Mouse (Mus musculus) midbrain, embryonic 12.5 days (tissue): ENCODE data around the gene BC049730. TPM values are rescaled to one million over a fixed set of nuclear protein-coding genes. Genes with fewer than 3 reads are reported as not detected.
"Not testable (repeated sequence)": the region's sequence is repeated elsewhere in the genome, so short reads cannot be mapped to it uniquely, and the experiment has no call there.

Experiments
- ATAC-seq: fragments of 200-750 bp; cut with Nextera tagmentation; 2 replicates; pipeline ENCODE4 v1.8.0; 2017; ENCODE audit warnings: low read depth, moderate TSS enrichment, moderate library complexity; ENCODE audit not compliant: low FRiP score
- H3K27ac ChIP-seq: fragments of 300-500 bp; sonication (generic); replicated peaks from 2 replicates; pipeline ENCODE4 v1.5.1; 2016; ENCODE audit warnings: mild to moderate bottlenecking
- H3K27me3 ChIP-seq: fragments of 300-500 bp; sonication (generic); 2 replicates; pipeline ENCODE4 v1.6.1; 2016; ENCODE audit warnings: mild to moderate bottlenecking
- H3K36me3 ChIP-seq: fragments of 300-500 bp; sonication (generic); 2 replicates; pipeline ENCODE4 v1.6.1; 2016
- H3K4me1 ChIP-seq: fragments of 300-500 bp; sonication (generic); 2 replicates; pipeline ENCODE4 v1.6.1; 2016
- H3K4me2 ChIP-seq: fragments of 300-500 bp; sonication (generic); replicated peaks from 2 replicates; pipeline ENCODE4 v1.6.1; 2016; ENCODE audit warnings: mild to moderate bottlenecking, moderate library complexity
- H3K4me3 ChIP-seq: fragments of 300-500 bp; sonication (generic); 2 replicates; pipeline ENCODE4 v1.5.1; 2016; ENCODE audit warnings: mild to moderate bottlenecking
- H3K9ac ChIP-seq: fragments of 300-500 bp; sonication (generic); replicated peaks from 2 replicates; pipeline ENCODE4 v1.6.1; 2016; ENCODE audit warnings: mild to moderate bottlenecking, moderate library complexity
- H3K9me3 ChIP-seq: fragments of 300-500 bp; sonication (generic); 2 replicates; pipeline ENCODE4 v1.6.1; 2016; ENCODE audit warnings: mild to moderate bottlenecking
- WGBS: fragments of 180-500 bp; shearing (Covaris S2); methylation state at CpG from one replicate; pipeline ENCODE4 v1.1.7; 2016; 5-methylcytosine and 5-hydroxymethylcytosine counted together
- polyA plus RNA-seq: library from polyadenylated mRNA; unstranded; fragments of >200 nt; fragmentation: Nextera tagmentation; extraction: Ambion mirVana; gene quantifications from 2 replicates; pipeline ENCODE4 v1.2.1, GENCODE M21; 2016

Gene BC049730
- polyA plus RNA-seq, result not detected in 2 replicates

DNA sequence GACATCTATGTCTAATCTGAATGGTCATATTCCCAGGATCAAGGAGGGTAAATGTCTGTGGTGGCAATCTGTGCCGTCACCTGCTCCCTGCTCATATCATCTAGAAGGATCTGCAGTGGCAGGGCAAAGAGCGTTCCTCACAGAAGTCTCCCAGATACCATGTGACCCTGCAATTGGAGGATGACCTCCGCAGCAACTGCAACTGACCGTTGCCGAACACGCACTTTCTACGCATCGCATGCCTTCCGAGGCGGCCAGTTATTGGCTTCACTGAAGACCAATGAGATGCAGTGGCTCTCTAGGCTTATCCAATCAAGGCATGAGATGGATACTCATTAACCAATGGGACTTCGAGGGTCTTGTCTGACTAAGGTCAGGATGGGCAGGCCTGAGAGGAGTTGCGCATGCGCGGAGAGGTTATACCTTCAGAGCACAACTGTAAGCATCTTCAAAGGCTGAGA lies at the start of gene BC049730:
TSS of gene BC049730 (plus strand) at position 411 of the 461 bp plus-strand sequence.
- H3K27me3 ChIP-seq, result no peaks in the 10 kb centered on the region
- 93% methylated on average over 14 of the region's 14 CpGs for WGBS
- ATAC-seq, result no peak
- no peak within 1 kb of the TSS for H3K27ac ChIP-seq
- no peak within 1 kb of the TSS for H3K4me2 ChIP-seq
- H3K36me3 ChIP-seq, result no peaks in the 10 kb centered on the region
- no peaks in the 10 kb centered on the region for H3K4me1 ChIP-seq
- H3K9me3 ChIP-seq, result no peaks in the 10 kb centered on the region
- H3K4me3 ChIP-seq, result no peak within 1 kb of the TSS
- no peak within 1 kb of the TSS for H3K9ac ChIP-seq

DNA sequence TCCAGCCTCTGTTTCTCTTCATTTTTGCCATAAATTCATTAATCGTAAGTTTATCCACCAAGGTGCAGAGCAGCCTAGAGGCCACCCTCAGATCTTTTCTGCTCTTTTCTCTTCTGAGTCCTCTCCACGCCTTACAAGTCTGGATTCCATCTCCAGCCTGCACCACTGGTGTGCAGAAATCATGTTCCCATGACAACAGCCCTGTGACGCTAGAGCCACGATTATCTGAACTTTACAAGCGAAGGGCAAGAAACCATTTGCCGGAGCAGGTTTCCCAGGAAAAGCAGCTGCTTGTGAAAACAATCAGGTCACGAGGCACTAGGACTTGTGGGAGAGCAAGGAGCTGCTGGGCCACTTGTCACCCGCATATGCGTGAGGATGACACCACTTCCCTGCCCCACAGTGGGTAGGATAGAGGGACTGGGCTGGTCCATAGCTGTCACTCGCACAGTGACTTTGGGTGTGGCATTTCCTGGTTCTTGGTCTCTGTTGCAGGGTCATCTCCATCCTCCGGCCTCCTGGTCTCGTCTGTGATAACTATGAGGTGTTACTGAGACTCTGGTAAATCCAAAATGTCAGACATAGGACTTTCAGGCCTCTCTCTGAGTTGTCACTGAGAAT lies 49.2 kb upstream of the BC049730 start:
- Histone ChIP-seq H3K4me3 (no peak overlapping the region), H3K27ac (no peak overlapping the region), H3K9me3 (no peaks in the 10 kb centered on the region), H3K27me3 (0 out of 2 replicates have a peak, but pooled peaks cover 8% of the 10 kb centered on the region), H3K4me1 (no peaks in the 10 kb centered on the region), H3K4me2 (no peak overlapping the region), H3K9ac (no peak overlapping the region), H3K36me3 (no peaks in the 10 kb centered on the region)
- ATAC-seq, result no peak
- WGBS, result 70% methylated on average over 12 of the region's 12 CpGs

DNA sequence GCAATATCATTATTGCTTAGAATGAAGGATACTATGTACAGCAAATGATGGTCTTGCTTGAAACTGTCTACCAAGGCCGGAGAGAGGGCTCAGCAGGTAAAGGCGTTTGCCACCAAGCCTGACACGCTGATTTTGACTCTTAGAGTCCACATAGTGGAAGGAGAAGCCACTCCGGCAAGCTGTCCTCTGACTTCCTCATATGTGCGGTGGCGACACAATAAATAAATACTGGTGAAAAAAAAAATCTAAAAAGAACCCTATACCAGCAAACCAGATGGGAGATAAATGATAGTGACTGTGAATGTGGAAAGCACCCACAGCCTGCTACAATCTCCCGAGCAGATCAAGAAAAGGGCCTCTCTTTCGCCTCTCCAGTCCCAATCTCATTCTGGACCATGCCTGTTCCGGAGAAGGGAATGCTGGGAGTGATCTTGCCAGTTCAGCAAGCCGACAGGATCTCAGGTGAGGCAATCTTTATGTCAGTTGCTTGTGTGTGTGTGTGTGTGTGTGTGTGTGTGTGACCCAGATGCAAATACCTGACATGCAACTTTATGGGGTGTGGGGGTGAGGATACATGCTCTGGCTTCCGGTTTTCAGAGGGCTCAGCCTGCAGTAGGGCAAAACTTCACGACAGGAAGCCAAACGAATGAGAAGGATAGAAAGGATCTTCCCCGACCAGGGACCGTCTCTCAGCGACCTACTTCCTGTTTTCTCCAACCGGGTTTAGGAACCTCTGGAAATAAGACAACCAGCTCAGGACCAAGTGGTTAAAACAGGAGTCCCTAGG lies 47.7 kb upstream of the BC049730 start:
- no peak overlapping the region for H3K4me3 ChIP-seq
- 73% methylated on average over 17 of the region's 17 CpGs for WGBS

DNA sequence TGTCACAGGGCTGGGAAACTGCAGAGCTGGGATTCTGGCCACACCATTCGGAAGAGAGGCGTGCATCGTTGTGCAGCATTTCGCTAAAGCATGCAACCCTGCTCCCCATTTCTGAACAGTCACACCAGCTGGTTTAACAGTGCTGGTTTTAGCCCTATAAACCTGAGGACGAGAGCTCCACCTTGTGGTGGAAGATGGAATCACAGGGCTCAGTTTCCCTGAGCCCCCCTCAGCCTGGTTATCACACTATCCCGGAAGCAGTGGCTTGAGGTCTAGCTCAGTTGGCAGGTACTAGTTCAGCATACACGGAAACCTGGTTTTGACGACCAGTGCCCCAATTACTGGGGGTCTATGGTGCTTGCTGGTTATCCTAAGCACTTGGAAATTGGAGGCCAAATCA lies 46.5 kb upstream of the BC049730 start:
- Histone ChIP-seq H3K27ac (no peak overlapping the region), H3K9me3 (no peaks in the 10 kb centered on the region), H3K4me2 (no peak overlapping the region), H3K27me3 (0 out of 2 replicates have a peak, but pooled peaks cover 4% of the 10 kb centered on the region), H3K36me3 (no peaks in the 10 kb centered on the region), H3K9ac (no peak overlapping the region), H3K4me1 (no peaks in the 10 kb centered on the region), H3K4me3 (no peak overlapping the region)
- ATAC-seq, result peak; percentile 75
- WGBS, result 19% methylated on average over 8 of the region's 8 CpGs

More for the DNA sequence above, 47.7 kb upstream of the BC049730 start:
- Histone ChIP-seq H3K27ac (no peak overlapping the region), H3K4me1 (no peaks in the 10 kb centered on the region), H3K9ac (no peak overlapping the region), H3K4me2 (no peak overlapping the region), H3K27me3 (0 out of 2 replicates have a peak, but pooled peaks cover 4% of the 10 kb centered on the region), H3K9me3 (no peaks in the 10 kb centered on the region), H3K36me3 (no peaks in the 10 kb centered on the region)
- ATAC-seq, result no peak

DNA sequence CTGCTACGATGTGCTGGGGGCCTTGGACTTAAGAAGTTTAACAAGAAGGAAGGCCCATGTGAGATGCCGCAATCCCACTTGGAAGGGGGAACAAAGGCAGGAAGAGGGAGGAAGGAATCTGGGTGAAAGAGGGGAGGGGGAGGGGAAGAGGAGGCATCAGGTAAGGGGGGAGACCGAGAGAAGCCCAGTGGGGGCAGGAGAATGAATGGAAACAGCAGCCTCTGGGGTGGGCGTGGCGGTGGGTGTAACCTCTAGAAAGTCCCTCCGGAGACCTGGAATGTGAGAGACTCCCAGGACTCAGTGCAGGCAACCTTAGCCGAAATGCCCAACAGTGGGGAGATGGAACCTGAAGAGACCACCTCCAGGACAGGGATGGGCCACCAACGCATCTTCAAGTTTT lies 44.7 kb upstream of the BC049730 start:
- Histone ChIP-seq H3K9me3 (no peaks in the 10 kb centered on the region), H3K9ac (no peak overlapping the region), H3K27me3 (0 out of 2 replicates have a peak, but pooled peaks cover 4% of the 10 kb centered on the region), H3K36me3 (no peaks in the 10 kb centered on the region), H3K4me1 (no peaks in the 10 kb centered on the region), H3K4me2 (no peak overlapping the region), H3K27ac (no peak overlapping the region), H3K4me3 (no peak overlapping the region)
- no peak for ATAC-seq
- WGBS, result 45% methylated on average over 8 of the region's 8 CpGs

DNA sequence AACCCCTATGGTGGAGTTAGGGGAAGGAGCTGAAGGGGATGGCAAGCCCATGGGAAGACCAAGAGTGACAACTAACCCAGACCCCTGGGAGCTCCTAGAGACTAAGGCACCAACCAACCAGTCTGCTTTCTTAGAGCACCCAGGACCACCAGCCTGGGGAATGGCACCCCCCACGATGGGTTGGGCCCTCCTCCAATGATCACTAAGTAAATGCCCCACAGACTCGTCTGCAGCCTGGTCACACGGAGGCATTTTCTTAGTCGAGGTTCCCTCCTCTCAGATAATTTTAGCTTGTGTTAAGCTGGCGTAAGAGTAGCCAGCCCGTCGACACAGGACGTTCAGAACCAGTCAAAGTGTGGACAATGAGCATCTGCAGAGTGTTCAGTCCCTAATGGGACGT lies 44.1 kb upstream of the BC049730 start:
- 82% methylated on average over 9 of the region's 9 CpGs for WGBS
- Histone ChIP-seq H3K27me3 (0 out of 2 replicates have a peak, but pooled peaks cover 4% of the 10 kb centered on the region), H3K4me1 (no peaks in the 10 kb centered on the region), H3K27ac (no peak overlapping the region), H3K4me2 (no peak overlapping the region), H3K9ac (no peak overlapping the region), H3K9me3 (no peaks in the 10 kb centered on the region), H3K36me3 (no peaks in the 10 kb centered on the region), H3K4me3 (no peak overlapping the region)
- no peak for ATAC-seq

DNA sequence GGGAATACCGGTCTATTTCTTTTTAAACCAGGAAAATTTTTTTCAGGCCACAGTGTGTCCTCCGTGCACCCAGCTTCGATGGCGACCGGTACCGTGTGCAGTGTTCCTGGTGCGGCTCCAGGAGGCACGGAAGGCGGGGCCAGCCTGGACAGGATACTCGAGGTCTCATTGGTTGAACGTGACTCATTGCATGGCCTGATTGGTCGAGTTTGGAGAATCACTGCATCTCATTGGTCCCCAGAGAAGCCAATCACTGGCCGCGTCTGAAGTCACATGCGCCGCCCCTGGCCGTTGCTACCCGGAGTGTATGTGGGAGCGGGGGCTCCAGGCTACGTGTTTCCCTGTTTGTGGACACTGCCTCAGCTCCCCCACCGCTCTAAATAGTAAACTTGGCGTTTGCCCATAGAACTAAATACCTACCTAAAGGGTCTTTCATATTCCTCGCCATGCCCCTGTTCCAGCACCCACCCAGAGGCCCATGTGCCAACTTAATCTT lies 37.0 kb upstream of the BC049730 start:
- Histone ChIP-seq H3K4me3 (no peak overlapping the region), H3K9ac (no peak overlapping the region), H3K4me1 (no peaks in the 10 kb centered on the region), H3K27ac (no peak overlapping the region), H3K9me3 (no peaks in the 10 kb centered on the region), H3K36me3 (no peaks in the 10 kb centered on the region), H3K4me2 (no peak overlapping the region), H3K27me3 (no peaks in the 10 kb centered on the region)
- no peak for ATAC-seq
- WGBS, result 90% methylated on average over 23 of the region's 23 CpGs

DNA sequence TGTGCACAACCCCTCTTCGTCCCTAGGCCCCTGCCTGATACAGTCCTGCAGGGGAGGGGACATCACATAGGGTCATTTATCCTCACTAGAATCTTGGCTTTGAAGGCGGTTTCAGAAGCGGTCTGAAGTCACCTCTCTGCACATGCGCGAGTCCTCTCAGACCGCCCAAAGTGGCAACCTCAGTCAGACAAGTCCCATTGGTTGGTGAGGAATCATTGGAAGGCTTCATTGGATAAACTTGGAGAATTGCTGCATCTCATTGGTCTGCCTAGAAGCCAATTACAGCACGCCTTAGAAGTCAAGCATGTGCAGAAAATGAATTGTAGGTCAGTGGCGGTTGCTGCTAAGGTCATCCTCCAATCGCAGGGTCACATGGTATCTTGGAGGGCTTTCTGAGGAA lies 32.5 kb upstream of the BC049730 start, which contains the start of gene Tex101:
TSS of gene Tex101 (minus strand) at position 101 of the 400 bp plus-strand sequence.
- H3K4me1 ChIP-seq, result no peaks in the 10 kb centered on the region
- ATAC-seq, result no peak

DNA sequence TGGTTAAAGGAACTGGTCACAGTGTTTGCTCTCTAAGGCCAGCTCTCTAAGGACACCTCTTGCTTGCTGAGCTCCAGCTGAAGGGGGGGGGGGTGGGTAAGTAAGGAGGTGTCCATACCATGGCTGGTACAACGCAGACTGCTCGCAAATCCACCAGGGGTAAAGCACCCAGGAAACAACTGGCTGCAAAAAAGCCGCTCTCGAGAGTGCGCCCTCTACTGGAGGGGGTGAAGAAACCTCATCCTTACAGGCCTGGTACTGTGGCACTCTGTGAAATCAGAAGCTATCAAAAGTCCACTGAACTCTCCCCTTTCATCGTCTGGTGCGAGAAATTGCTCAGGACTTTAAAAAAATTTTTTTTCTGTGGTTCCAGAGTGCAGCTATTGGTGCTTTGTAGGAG lies 24.9 kb upstream of the BC049730 start:
- not testable (repeated sequence) for ATAC-seq, H3K9me3 ChIP-seq, H3K4me2 ChIP-seq, H3K27ac ChIP-seq, H3K27me3 ChIP-seq, H3K9ac ChIP-seq, H3K36me3 ChIP-seq, H3K4me1 ChIP-seq, H3K4me3 ChIP-seq
- WGBS, result 87% methylated on average over 7 of the region's 7 CpGs

More for the DNA sequence above, 32.5 kb upstream of the BC049730 start, which contains the start of gene Tex101:
- no peaks in the 10 kb centered on the region for H3K27me3 ChIP-seq
- H3K9me3 ChIP-seq, result no peaks in the 10 kb centered on the region
- H3K27ac ChIP-seq, result no peak within 1 kb of the TSS
- 90% methylated on average over 9 of the region's 9 CpGs for WGBS
- no peak within 1 kb of the TSS for H3K4me3 ChIP-seq
- no peak within 1 kb of the TSS for H3K4me2 ChIP-seq
- H3K9ac ChIP-seq, result no peak within 1 kb of the TSS
- H3K36me3 ChIP-seq, result no peaks in the 10 kb centered on the region

DNA sequence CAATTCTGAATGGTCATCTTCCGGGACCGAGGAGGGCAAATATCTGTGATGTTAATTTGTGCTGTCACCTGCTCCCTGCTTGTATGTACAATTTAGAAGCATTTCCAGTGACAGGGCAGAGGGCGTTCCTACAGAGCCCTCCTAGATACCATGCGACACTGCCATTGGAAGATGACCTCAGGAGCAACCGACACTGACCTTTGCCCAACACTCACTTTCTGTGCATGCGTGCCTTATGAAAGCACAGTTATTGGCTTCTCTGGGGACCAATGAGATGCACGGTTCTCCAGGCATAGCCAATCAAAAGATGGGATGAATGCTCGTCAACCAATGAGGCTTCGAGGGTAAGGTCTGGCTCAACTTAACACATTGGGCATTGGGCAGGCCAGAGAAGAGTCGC lies 21.5 kb upstream of the BC049730 start:
- H3K27ac ChIP-seq, H3K4me2 ChIP-seq, H3K36me3 ChIP-seq, H3K27me3 ChIP-seq, H3K4me1 ChIP-seq, H3K9me3 ChIP-seq, H3K9ac ChIP-seq, H3K4me3 ChIP-seq, ATAC-seq: not testable (repeated sequence)
- 93% methylated on average over 10 of the region's 10 CpGs for WGBS

DNA sequence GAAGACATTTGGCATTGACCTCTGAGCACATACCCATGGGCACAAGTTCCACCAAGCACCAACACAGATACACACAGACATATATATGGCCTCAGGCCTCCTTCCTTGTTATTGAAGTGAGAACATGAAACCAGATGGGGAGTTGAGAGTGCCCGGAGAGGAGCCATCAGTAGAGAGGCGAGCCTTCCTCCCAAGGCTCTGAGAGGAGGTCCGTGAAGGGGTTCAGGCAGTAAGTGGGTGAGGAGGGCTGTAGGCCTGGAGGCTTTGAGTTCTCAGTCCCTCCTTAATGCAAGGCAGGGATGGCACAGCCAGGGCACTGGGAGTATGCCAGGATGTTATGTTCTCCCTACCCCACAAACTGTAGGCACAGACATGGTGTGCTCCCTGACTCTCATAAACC lies 16.3 kb upstream of the BC049730 start:
- H3K36me3 ChIP-seq, H3K4me3 ChIP-seq, H3K27ac ChIP-seq, ATAC-seq, H3K27me3 ChIP-seq, H3K9ac ChIP-seq, H3K4me1 ChIP-seq, H3K9me3 ChIP-seq, H3K4me2 ChIP-seq: not testable (repeated sequence)
- WGBS, result 81% methylated on average over 3 of the region's 3 CpGs

DNA sequence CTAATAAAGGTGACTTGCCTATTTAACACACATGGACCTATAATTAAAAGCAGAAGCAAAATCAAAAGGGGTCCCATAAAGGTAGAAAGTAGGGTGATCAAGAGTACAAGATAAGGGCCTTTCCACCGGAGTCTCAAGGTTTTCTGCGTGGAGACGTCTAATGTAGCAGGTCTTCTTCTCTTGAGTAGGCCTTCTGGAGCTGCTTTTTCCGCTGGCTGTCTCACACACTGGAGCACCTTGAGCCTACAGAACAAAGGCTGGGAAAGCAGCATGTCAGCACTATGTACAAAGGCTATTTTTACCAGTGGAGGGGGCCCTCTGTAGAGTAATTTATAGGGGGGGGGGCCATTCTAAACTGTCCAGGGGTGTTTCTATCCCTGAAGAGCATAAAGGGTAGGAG lies 11.2 kb upstream of the BC049730 start:
- 90% methylated on average over 4 of the region's 4 CpGs for WGBS
- H3K27me3 ChIP-seq, H3K4me1 ChIP-seq, ATAC-seq, H3K36me3 ChIP-seq, H3K9ac ChIP-seq, H3K4me2 ChIP-seq, H3K9me3 ChIP-seq, H3K27ac ChIP-seq, H3K4me3 ChIP-seq: not testable (repeated sequence)
